Mouse (Mus musculus): ENCODE measurements at regions not wholly inside any gene's neighbourhood (a gene's known extent, or its start where the extent isn't known, plus 50 kb on each side); places are given as distances from the start of the nearest gene placed in this dataset.

DNA sequence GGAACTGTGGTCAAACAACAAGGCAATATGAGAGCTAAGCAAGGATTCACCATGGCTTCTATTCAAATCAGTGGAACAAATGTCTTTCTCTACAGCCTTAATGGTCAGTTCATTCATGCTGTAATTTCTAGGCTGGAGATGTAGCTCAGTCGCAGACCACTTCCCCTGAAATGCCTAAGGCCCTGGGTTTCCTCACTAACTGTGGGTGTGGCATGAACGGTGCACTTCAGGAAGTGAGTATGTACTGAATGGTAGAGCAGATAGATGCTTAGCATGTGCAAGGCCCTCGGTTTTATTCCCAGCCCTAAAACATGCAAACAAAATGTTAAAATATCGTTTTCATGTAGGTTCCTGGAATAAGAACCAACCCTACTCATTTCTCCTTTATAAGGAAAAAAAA lies 129.3 kb upstream of the Sp8 start:
- 34% methylated on average over 4 of the region's 4 CpGs for WGBS (ENCODE audit: insufficient replicate concordance)
- no peak for ATAC-seq (ENCODE audit: low read depth)
- H3K27me3 ChIP-seq (ENCODE audit: control insufficient read depth, insufficient read depth, low read depth, low read length) = no peaks in the 10 kb centered on the region

GRCm38 (mm10) chr12:118706626-118707025 lies 139.5 kb upstream of the Sp8 start:
- no peak overlapping the region for H3K9ac ChIP-seq (ENCODE audit: low read depth, low read length)
- H3K4me2 ChIP-seq (ENCODE audit: low read depth, low read length) = no peak overlapping the region
- H3K4me3 ChIP-seq (ENCODE audit: low read depth, low read length) = no peak overlapping the region
- WGBS (ENCODE audit: insufficient replicate concordance) = 61% methylated on average over 7 of the region's 7 CpGs
- ATAC-seq (ENCODE audit: low read depth) = no peak
- H3K27me3 ChIP-seq (ENCODE audit: control insufficient read depth, insufficient read depth, low read depth, low read length) = no peaks in the 10 kb centered on the region
- no peaks in the 10 kb centered on the region for H3K36me3 ChIP-seq (ENCODE audit: control insufficient read depth, insufficient read depth)
- no peaks in the 10 kb centered on the region for H3K4me1 ChIP-seq (ENCODE audit: control insufficient read depth, low read depth, low read length)
- no peaks in the 10 kb centered on the region for H3K9me3 ChIP-seq (replicated peaks; ENCODE audit: control insufficient read depth, low read length)
- H3K27ac ChIP-seq (ENCODE audit: low read length) = no peak overlapping the region

More for the DNA sequence above, 129.3 kb upstream of the Sp8 start:
- Histone ChIP-seq H3K4me3 (ENCODE audit: low read depth, low read length) (no peak overlapping the region), H3K4me2 (ENCODE audit: low read depth, low read length) (no peak overlapping the region), H3K27ac (ENCODE audit: low read length) (no peak overlapping the region), H3K9ac (ENCODE audit: low read depth, low read length) (no peak overlapping the region), H3K36me3 (ENCODE audit: control insufficient read depth, insufficient read depth) (no peaks in the 10 kb centered on the region), H3K4me1 (ENCODE audit: control insufficient read depth, low read depth, low read length) (no peaks in the 10 kb centered on the region), H3K9me3 (replicated peaks; ENCODE audit: control insufficient read depth, low read length) (no peaks in the 10 kb centered on the region)

GRCm38 (mm10) chr12:118704826-118705225 lies 141.3 kb upstream of the Sp8 start:
- no peak for ATAC-seq (ENCODE audit: low read depth)
- Histone ChIP-seq H3K9ac (ENCODE audit: low read depth, low read length) (no peak overlapping the region), H3K27ac (ENCODE audit: low read length) (no peak overlapping the region), H3K36me3 (ENCODE audit: control insufficient read depth, insufficient read depth) (no peaks in the 10 kb centered on the region), H3K9me3 (replicated peaks; ENCODE audit: control insufficient read depth, low read length) (no peaks in the 10 kb centered on the region), H3K4me1 (ENCODE audit: control insufficient read depth, low read depth, low read length) (no peaks in the 10 kb centered on the region), H3K4me3 (ENCODE audit: low read depth, low read length) (no peak overlapping the region), H3K27me3 (ENCODE audit: control insufficient read depth, insufficient read depth, low read depth, low read length) (no peaks in the 10 kb centered on the region), H3K4me2 (ENCODE audit: low read depth, low read length) (no peak overlapping the region)
- 49% methylated on average over 2 of the region's 2 CpGs for WGBS (ENCODE audit: insufficient replicate concordance)

DNA sequence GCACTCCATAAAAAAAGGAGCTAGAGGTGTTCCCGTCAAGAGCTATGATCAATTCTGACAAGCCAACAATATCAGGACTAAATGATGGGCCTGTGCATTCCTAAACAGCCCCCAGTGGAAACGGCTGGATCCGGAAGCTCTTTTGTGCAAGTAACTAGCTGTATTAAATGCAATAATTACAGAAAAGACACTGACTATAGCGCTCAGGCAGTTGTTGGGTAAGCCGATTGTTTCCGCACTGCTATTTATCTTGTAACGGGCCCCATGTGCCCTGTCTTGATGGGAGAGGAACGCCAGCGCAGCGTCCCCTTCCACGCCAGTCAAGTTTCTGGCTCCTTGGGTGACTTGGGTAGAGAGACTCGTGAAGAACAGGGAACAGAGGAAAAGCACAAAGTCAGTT lies 142.4 kb upstream of the Sp8 start:
- ATAC-seq (ENCODE audit: low read depth) = no peak
- H3K4me2 ChIP-seq (ENCODE audit: low read depth, low read length) = no peak overlapping the region
- WGBS (ENCODE audit: insufficient replicate concordance) = 36% methylated on average over 12 of the region's 12 CpGs

GRCm38 (mm10) chr12:118703068-118703662 lies 143.0 kb upstream of the Sp8 start:
- 29% methylated on average over 11 of the region's 11 CpGs for WGBS (ENCODE audit: insufficient replicate concordance)
- ATAC-seq (ENCODE audit: low read depth) = no peak
- Histone ChIP-seq H3K27me3 (ENCODE audit: control insufficient read depth, insufficient read depth, low read depth, low read length) (no peaks in the 10 kb centered on the region), H3K9me3 (replicated peaks; ENCODE audit: control insufficient read depth, low read length) (no peaks in the 10 kb centered on the region), H3K36me3 (ENCODE audit: control insufficient read depth, insufficient read depth) (no peaks in the 10 kb centered on the region), H3K9ac (ENCODE audit: low read depth, low read length) (no peak overlapping the region), H3K4me1 (ENCODE audit: control insufficient read depth, low read depth, low read length) (no peaks in the 10 kb centered on the region), H3K27ac (ENCODE audit: low read length) (no peak overlapping the region), H3K4me2 (ENCODE audit: low read depth, low read length) (no peak overlapping the region), H3K4me3 (ENCODE audit: low read depth, low read length) (no peak overlapping the region)

More for the DNA sequence above, 142.4 kb upstream of the Sp8 start:
- no peaks in the 10 kb centered on the region for H3K9me3 ChIP-seq (replicated peaks; ENCODE audit: control insufficient read depth, low read length)
- no peak overlapping the region for H3K27ac ChIP-seq (ENCODE audit: low read length)
- no peaks in the 10 kb centered on the region for H3K36me3 ChIP-seq (ENCODE audit: control insufficient read depth, insufficient read depth)
- no peak overlapping the region for H3K4me3 ChIP-seq (ENCODE audit: low read depth, low read length)
- H3K27me3 ChIP-seq (ENCODE audit: control insufficient read depth, insufficient read depth, low read depth, low read length) = no peaks in the 10 kb centered on the region
- no peaks in the 10 kb centered on the region for H3K4me1 ChIP-seq (ENCODE audit: control insufficient read depth, low read depth, low read length)
- H3K9ac ChIP-seq (ENCODE audit: low read depth, low read length) = no peak overlapping the region

DNA sequence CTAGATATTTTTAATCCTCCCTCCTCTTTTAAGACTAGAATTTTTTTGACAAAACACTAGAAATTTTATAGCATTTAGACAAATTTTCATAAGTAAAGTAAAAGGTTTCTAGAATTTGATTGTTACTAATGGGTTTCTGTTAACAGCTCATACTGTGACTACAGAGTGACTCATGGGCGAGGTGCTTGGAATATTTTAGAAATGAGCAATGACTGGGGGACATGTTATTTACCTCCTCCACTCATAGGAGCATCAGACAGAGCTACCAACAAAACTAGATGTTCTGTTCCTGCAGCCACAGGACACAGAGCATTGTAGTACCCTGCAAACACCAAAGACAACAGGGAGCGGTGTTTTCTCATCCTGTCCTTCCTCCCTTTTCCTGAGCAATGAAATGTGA lies 144.3 kb upstream of the Sp8 start:
- H3K9me3 ChIP-seq (replicated peaks; ENCODE audit: control insufficient read depth, low read length) = no peaks in the 10 kb centered on the region
- 60% methylated on average over 2 of the region's 2 CpGs for WGBS (ENCODE audit: insufficient replicate concordance)
- no peak for ATAC-seq (ENCODE audit: low read depth)
- H3K27ac ChIP-seq (ENCODE audit: low read length) = no peak overlapping the region
- no peak overlapping the region for H3K4me3 ChIP-seq (ENCODE audit: low read depth, low read length)
- H3K27me3 ChIP-seq (ENCODE audit: control insufficient read depth, insufficient read depth, low read depth, low read length) = no peaks in the 10 kb centered on the region
- no peaks in the 10 kb centered on the region for H3K4me1 ChIP-seq (ENCODE audit: control insufficient read depth, low read depth, low read length)
- H3K4me2 ChIP-seq (ENCODE audit: low read depth, low read length) = no peak overlapping the region
- H3K36me3 ChIP-seq (ENCODE audit: control insufficient read depth, insufficient read depth) = no peaks in the 10 kb centered on the region
- no peak overlapping the region for H3K9ac ChIP-seq (ENCODE audit: low read depth, low read length)

DNA sequence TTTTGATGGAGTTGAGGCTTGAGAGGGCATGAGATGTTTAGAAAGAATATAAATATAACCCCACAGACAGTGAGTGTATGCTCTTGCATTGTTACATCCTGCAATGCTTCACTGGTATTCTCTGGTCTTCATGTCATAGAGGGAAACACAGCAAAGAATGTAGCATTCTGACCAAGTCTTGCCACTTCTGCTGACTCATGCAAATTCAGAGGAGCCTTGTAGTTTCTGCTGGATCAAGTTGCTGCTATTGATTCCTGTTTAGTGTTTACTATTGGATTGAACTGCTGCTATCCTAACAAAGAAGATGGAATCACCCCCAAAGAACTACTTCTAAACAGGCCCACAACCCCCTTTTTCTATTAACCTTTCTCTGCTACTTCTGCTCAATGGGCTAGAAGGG lies 148.0 kb upstream of the Sp8 start:
- Histone ChIP-seq H3K9me3 (replicated peaks; ENCODE audit: control insufficient read depth, low read length) (no peaks in the 10 kb centered on the region), H3K9ac (ENCODE audit: low read depth, low read length) (no peak overlapping the region), H3K4me3 (ENCODE audit: low read depth, low read length) (no peak overlapping the region), H3K4me2 (ENCODE audit: low read depth, low read length) (no peak overlapping the region), H3K27ac (ENCODE audit: low read length) (no peak overlapping the region), H3K27me3 (ENCODE audit: control insufficient read depth, insufficient read depth, low read depth, low read length) (no peaks in the 10 kb centered on the region), H3K4me1 (ENCODE audit: control insufficient read depth, low read depth, low read length) (no peaks in the 10 kb centered on the region), H3K36me3 (ENCODE audit: control insufficient read depth, insufficient read depth) (no peaks in the 10 kb centered on the region)
- no peak for ATAC-seq (ENCODE audit: low read depth)

- H3K9me3 ChIP-seq (replicated peaks; ENCODE audit: control insufficient read depth, low read length) = no peaks in the 10 kb centered on the region
- no peaks in the 10 kb centered on the region for H3K36me3 ChIP-seq (ENCODE audit: control insufficient read depth, insufficient read depth)
- H3K9ac ChIP-seq (ENCODE audit: low read depth, low read length) = no peak overlapping the region
- H3K4me3 ChIP-seq (ENCODE audit: low read depth, low read length) = no peak overlapping the region
- H3K27me3 ChIP-seq (ENCODE audit: control insufficient read depth, insufficient read depth, low read depth, low read length) = no peaks in the 10 kb centered on the region
- H3K4me2 ChIP-seq (ENCODE audit: low read depth, low read length) = no peak overlapping the region
- 50% methylated on average over 2 of the region's 2 CpGs for WGBS (ENCODE audit: insufficient replicate concordance)
- no peak for ATAC-seq (ENCODE audit: low read depth)
- H3K4me1 ChIP-seq (ENCODE audit: control insufficient read depth, low read depth, low read length) = no peaks in the 10 kb centered on the region
- no peak overlapping the region for H3K27ac ChIP-seq (ENCODE audit: low read length)
Observed at GRCm38 (mm10) chr12:118694701-118695100, 151.4 kb upstream of the Sp8 start.

GRCm38 (mm10) chr12:118682902-118683301 lies 163.2 kb upstream of the Sp8 start:
- Histone ChIP-seq H3K4me2 (ENCODE audit: low read depth, low read length) (no peak overlapping the region), H3K36me3 (ENCODE audit: control insufficient read depth, insufficient read depth) (no peaks in the 10 kb centered on the region), H3K27me3 (ENCODE audit: control insufficient read depth, insufficient read depth, low read depth, low read length) (no peaks in the 10 kb centered on the region), H3K9me3 (replicated peaks; ENCODE audit: control insufficient read depth, low read length) (no peaks in the 10 kb centered on the region), H3K9ac (ENCODE audit: low read depth, low read length) (no peak overlapping the region), H3K4me3 (ENCODE audit: low read depth, low read length) (no peak overlapping the region), H3K4me1 (ENCODE audit: control insufficient read depth, low read depth, low read length) (no peaks in the 10 kb centered on the region), H3K27ac (ENCODE audit: low read length) (no peak overlapping the region)
- ATAC-seq (ENCODE audit: low read depth) = no peak
- 57% methylated on average over 1 of the region's 1 CpGs for WGBS (ENCODE audit: insufficient replicate concordance)
